Mouse (Mus musculus): ENCODE data around the gene Nup35. TPM values are rescaled to one million over a fixed set of nuclear protein-coding genes. Genes with fewer than 3 reads are reported as not detected.
A peak's percentile ranks its signal among the peaks of the same experiment; 100 is the strongest.

Gene Nup35
- 21.7 and 26.0 TPM in 2 replicates for polyA plus RNA-seq (2015; fragmentation: Nextera tagmentation; extraction: Ambion mirVana)

GRCm38 (mm10) chr2:80616854-80617737 lies at the start of gene Nup35, which contains the start of gene Dusp19:
TSS of gene Nup35 (plus strand) at chr2:80617236.
TSS of gene Dusp19 (plus strand) at chr2:80617045.
- Histone ChIP-seq H3K9me3 (replicated peaks; ENCODE audit: control insufficient read depth, low read length) (no peaks in the 10 kb centered on the region), H3K4me1 (ENCODE audit: control insufficient read depth, low read depth, low read length) (no peaks in the 10 kb centered on the region; the same call in 1 of the 2 replicates), H3K27me3 (ENCODE audit: control insufficient read depth, insufficient read depth, low read depth, low read length) (no peaks in the 10 kb centered on the region), H3K4me3 (ENCODE audit: low read depth, low read length) (peak within 1 kb of the TSS; percentile 67), H3K36me3 (ENCODE audit: control insufficient read depth, insufficient read depth) (no peaks in the 10 kb centered on the region), H3K4me2 (ENCODE audit: low read depth, low read length) (peak within 1 kb of the TSS; percentile 82), H3K9ac (ENCODE audit: low read depth, low read length) (peak within 1 kb of the TSS; percentile 62), H3K27ac (ENCODE audit: low read length) (peak within 1 kb of the TSS; percentile 66)
- peak; percentile 99 for ATAC-seq (ENCODE audit: low read depth)
- 1% methylated on average over 21 of the region's 21 CpGs for WGBS (ENCODE audit: insufficient replicate concordance)

GRCm38 (mm10) chr2:80567411-80567810 lies 49.6 kb upstream of the Nup35 start:
- no peak overlapping the region for H3K27ac ChIP-seq (ENCODE audit: low read length)
- H3K9ac ChIP-seq (ENCODE audit: low read depth, low read length): no peak overlapping the region
- H3K27me3 ChIP-seq (ENCODE audit: control insufficient read depth, insufficient read depth, low read depth, low read length): no peaks in the 10 kb centered on the region
- no peak overlapping the region for H3K4me3 ChIP-seq (ENCODE audit: low read depth, low read length)
- no peaks in the 10 kb centered on the region for H3K9me3 ChIP-seq (replicated peaks; ENCODE audit: control insufficient read depth, low read length)
- H3K4me2 ChIP-seq (ENCODE audit: low read depth, low read length): no peak overlapping the region
- WGBS (ENCODE audit: insufficient replicate concordance): 76% methylated on average over 4 of the region's 4 CpGs
- H3K4me1 ChIP-seq (ENCODE audit: control insufficient read depth, low read depth, low read length): no peaks in the 10 kb centered on the region
- H3K36me3 ChIP-seq (ENCODE audit: control insufficient read depth, insufficient read depth): no peaks in the 10 kb centered on the region
- no peak for ATAC-seq (ENCODE audit: low read depth)

- Histone ChIP-seq H3K27me3 (ENCODE audit: control insufficient read depth, insufficient read depth, low read depth, low read length) (no peaks in the 10 kb centered on the region), H3K4me3 (ENCODE audit: low read depth, low read length) (no peak overlapping the region), H3K36me3 (ENCODE audit: control insufficient read depth, insufficient read depth) (no peaks in the 10 kb centered on the region), H3K9me3 (replicated peaks; ENCODE audit: control insufficient read depth, low read length) (no peaks in the 10 kb centered on the region), H3K4me1 (ENCODE audit: control insufficient read depth, low read depth, low read length) (no peaks in the 10 kb centered on the region), H3K27ac (ENCODE audit: low read length) (no peak overlapping the region), H3K9ac (ENCODE audit: low read depth, low read length) (no peak overlapping the region), H3K4me2 (ENCODE audit: low read depth, low read length) (no peak overlapping the region)
- ATAC-seq (ENCODE audit: low read depth): no peak
- WGBS (ENCODE audit: insufficient replicate concordance): 63% methylated on average over 4 of the region's 4 CpGs
These were observed 46.4 kb upstream of the Nup35 start for GRCm38 (mm10) chr2:80570656-80571055.

GRCm38 (mm10) chr2:80577286-80577685 lies 39.8 kb upstream of the Nup35 start:
- Histone ChIP-seq H3K27me3 (ENCODE audit: control insufficient read depth, insufficient read depth, low read depth, low read length) (peaks cover 6% of the 10 kb centered on the region), H3K4me2 (ENCODE audit: low read depth, low read length) (no peak overlapping the region), H3K4me1 (ENCODE audit: control insufficient read depth, low read depth, low read length) (peaks cover 7% of the 10 kb centered on the region), H3K4me3 (ENCODE audit: low read depth, low read length) (no peak overlapping the region), H3K27ac (ENCODE audit: low read length) (no peak overlapping the region), H3K36me3 (ENCODE audit: control insufficient read depth, insufficient read depth) (no peaks in the 10 kb centered on the region), H3K9ac (ENCODE audit: low read depth, low read length) (no peak overlapping the region), H3K9me3 (replicated peaks; ENCODE audit: control insufficient read depth, low read length) (no peaks in the 10 kb centered on the region)
- 82% methylated on average over 1 of the region's 1 CpGs for WGBS (ENCODE audit: insufficient replicate concordance)
- ATAC-seq (ENCODE audit: low read depth): no peak

- Histone ChIP-seq H3K4me2 (ENCODE audit: low read depth, low read length) (peak overlapping the region; percentile 48), H3K9me3 (replicated peaks; ENCODE audit: control insufficient read depth, low read length) (no peaks in the 10 kb centered on the region), H3K27ac (ENCODE audit: low read length) (no peak overlapping the region), H3K9ac (ENCODE audit: low read depth, low read length) (peak overlapping the region; percentile 2; the same call in 1 of the 2 replicates), H3K36me3 (ENCODE audit: control insufficient read depth, insufficient read depth) (no peaks in the 10 kb centered on the region), H3K4me1 (ENCODE audit: control insufficient read depth, low read depth, low read length) (peaks cover 7% of the 10 kb centered on the region), H3K4me3 (ENCODE audit: low read depth, low read length) (0 out of 2 replicates have a peak overlapping the region, but pooled peaks have one; percentile 7), H3K27me3 (ENCODE audit: control insufficient read depth, insufficient read depth, low read depth, low read length) (peaks cover 6% of the 10 kb centered on the region)
- WGBS (ENCODE audit: insufficient replicate concordance): 14% methylated on average over 6 of the region's 6 CpGs
- ATAC-seq (ENCODE audit: low read depth): no peak
These were observed 37.7 kb upstream of the Nup35 start for GRCm38 (mm10) chr2:80579253-80579891.

- H3K27ac ChIP-seq (ENCODE audit: low read length): peak overlapping the region; percentile 91
- peaks cover 6% of the 10 kb centered on the region for H3K27me3 ChIP-seq (ENCODE audit: control insufficient read depth, insufficient read depth, low read depth, low read length)
- H3K9me3 ChIP-seq (replicated peaks; ENCODE audit: control insufficient read depth, low read length): no peaks in the 10 kb centered on the region
- H3K9ac ChIP-seq (ENCODE audit: low read depth, low read length): peak overlapping the region; percentile 91
- under 1% methylated on average over 59 of the region's 65 CpGs for WGBS (ENCODE audit: insufficient replicate concordance)
- peak overlapping the region; percentile 71 for H3K4me3 ChIP-seq (ENCODE audit: low read depth, low read length)
- peak; percentile 66 for ATAC-seq (ENCODE audit: low read depth)
- H3K36me3 ChIP-seq (ENCODE audit: control insufficient read depth, insufficient read depth): no peaks in the 10 kb centered on the region
- H3K4me1 ChIP-seq (ENCODE audit: control insufficient read depth, low read depth, low read length): peaks cover 7% of the 10 kb centered on the region
- H3K4me2 ChIP-seq (ENCODE audit: low read depth, low read length): peak overlapping the region; percentile 87
These were observed 36.6 kb upstream of the Nup35 start for GRCm38 (mm10) chr2:80580311-80580961.

GRCm38 (mm10) chr2:80581043-80581711 lies 35.9 kb upstream of the Nup35 start, which contains the start of gene Nckap1:
TSS of gene Nckap1 (minus strand) at chr2:80581380.
- WGBS (ENCODE audit: insufficient replicate concordance): under 1% methylated on average over 51 of the region's 88 CpGs
- peak within 1 kb of the TSS; percentile 91 for H3K27ac ChIP-seq (ENCODE audit: low read length)
- H3K9me3 ChIP-seq (replicated peaks; ENCODE audit: control insufficient read depth, low read length): no peaks in the 10 kb centered on the region
- peak; percentile 92 for ATAC-seq (ENCODE audit: low read depth)
- H3K9ac ChIP-seq (ENCODE audit: low read depth, low read length): peak within 1 kb of the TSS; percentile 91
- peaks cover 4% of the 10 kb centered on the region for H3K27me3 ChIP-seq (ENCODE audit: control insufficient read depth, insufficient read depth, low read depth, low read length)
- H3K4me1 ChIP-seq (ENCODE audit: control insufficient read depth, low read depth, low read length): peaks cover 7% of the 10 kb centered on the region
- H3K36me3 ChIP-seq (ENCODE audit: control insufficient read depth, insufficient read depth): no peaks in the 10 kb centered on the region
- peak within 1 kb of the TSS; percentile 71 for H3K4me3 ChIP-seq (ENCODE audit: low read depth, low read length)
- peak within 1 kb of the TSS; percentile 87 for H3K4me2 ChIP-seq (ENCODE audit: low read depth, low read length)

GRCm38 (mm10) chr2:80582356-80582755 lies 34.7 kb upstream of the Nup35 start:
- Histone ChIP-seq H3K9me3 (replicated peaks; ENCODE audit: control insufficient read depth, low read length) (no peaks in the 10 kb centered on the region), H3K4me1 (ENCODE audit: control insufficient read depth, low read depth, low read length) (peaks cover 7% of the 10 kb centered on the region), H3K9ac (ENCODE audit: low read depth, low read length) (no peak overlapping the region), H3K4me2 (ENCODE audit: low read depth, low read length) (no peak overlapping the region), H3K27ac (ENCODE audit: low read length) (no peak overlapping the region), H3K36me3 (ENCODE audit: control insufficient read depth, insufficient read depth) (no peaks in the 10 kb centered on the region), H3K27me3 (ENCODE audit: control insufficient read depth, insufficient read depth, low read depth, low read length) (peaks cover 4% of the 10 kb centered on the region), H3K4me3 (ENCODE audit: low read depth, low read length) (no peak overlapping the region)
- WGBS (ENCODE audit: insufficient replicate concordance): 83% methylated on average over 3 of the region's 3 CpGs
- ATAC-seq (ENCODE audit: low read depth): no peak
